Mouse (Mus musculus): ENCODE results near the gene Plekhg1.

Plekhg1 gene

DNA sequence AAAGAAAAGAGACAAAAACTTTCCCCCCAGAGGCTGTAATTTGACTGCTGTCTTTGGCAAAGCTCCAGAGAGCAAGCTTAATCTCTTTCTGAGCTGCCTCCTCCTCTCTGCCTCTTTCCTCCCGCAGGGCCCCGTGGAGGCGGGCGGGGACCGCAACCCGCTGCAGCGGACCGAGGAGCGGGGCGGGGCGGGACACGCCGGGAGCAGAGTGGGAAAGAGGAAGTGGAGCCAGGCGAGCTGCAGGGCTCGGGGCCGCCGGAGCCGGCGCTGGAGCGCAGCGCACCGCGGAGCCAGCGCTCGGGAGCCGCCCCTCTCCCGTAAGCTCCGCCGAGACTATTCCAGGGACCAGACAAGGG, at the start of gene Plekhg1:
Plekhg1 (plus strand) TSS at position 217 of the 356 bp plus-strand sequence.
- DNase-seq, result peak; percentile 87 to 93

GRCm38 (mm10) chr10:3692791-3693190, 47.4 kb upstream of the Plekhg1 start:
- DNase-seq, result no peak

- no peak for DNase-seq
Measured at GRCm38 (mm10) chr10:3693699-3694280, 46.4 kb upstream of the Plekhg1 start.

DNA sequence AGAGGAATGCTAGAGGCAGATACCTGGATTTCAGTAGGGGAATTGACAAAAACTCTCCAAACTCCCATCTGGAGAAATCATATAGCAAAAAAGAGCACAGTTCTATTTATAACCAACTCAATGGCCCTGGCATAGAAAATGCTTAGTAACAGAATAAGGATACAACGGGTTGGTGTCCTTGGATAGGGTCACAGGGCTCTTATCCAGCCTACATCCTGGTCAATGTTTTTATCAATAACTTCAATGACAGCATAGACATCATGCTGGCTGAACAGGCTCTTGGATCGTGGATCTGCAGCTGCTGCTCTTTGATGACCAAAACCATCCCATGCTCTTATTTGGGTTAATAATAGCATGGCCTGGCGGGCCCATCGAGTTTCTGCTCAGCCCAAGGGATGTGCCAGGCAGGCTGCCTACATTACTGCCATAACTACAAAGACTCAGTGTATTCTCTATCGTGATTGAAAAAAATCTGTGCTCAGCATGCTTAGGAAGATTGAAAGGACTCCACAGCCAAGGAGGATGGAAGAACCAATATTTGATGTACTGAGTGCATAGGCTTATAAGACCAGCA, 44.7 kb upstream of the Plekhg1 start:
- DNase-seq, result no peak

GRCm38 (mm10) chr10:3696727-3697348, 43.3 kb upstream of the Plekhg1 start:
- peak; percentile 17 to 34 for DNase-seq

GRCm38 (mm10) chr10:3697500-3697899, 42.7 kb upstream of the Plekhg1 start:
- DNase-seq, result no peak

GRCm38 (mm10) chr10:3700225-3701073, 39.7 kb upstream of the Plekhg1 start:
- DNase-seq, result no peak

GRCm38 (mm10) chr10:3701832-3702231, 38.3 kb upstream of the Plekhg1 start:
- DNase-seq, result no peak

DNA sequence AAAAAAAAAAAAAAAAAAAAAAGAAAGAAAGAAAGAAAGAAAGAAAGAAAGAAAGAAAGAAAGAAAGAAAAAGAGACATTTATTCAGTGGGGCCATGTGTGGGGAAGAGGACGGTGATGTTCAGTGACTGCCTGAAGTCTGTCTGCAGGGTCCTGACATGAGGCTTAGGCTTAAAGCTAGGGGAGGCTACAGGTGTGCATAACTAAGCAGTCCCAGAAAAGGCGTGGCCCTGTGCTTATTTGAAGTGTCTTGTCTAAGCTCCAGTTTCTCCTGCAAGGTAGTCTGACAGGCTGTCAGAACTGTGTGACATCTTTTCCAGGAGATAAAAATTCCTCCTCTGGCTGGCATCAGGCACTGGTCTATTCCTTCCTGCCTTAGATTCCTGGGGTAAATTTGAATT, 37.6 kb upstream of the Plekhg1 start:
- no peak for DNase-seq

GRCm38 (mm10) chr10:3706231-3706630, 33.9 kb upstream of the Plekhg1 start:
- no peak for DNase-seq

- no peak for DNase-seq
Measured at GRCm38 (mm10) chr10:3710081-3710480, 30.1 kb upstream of the Plekhg1 start.

GRCm38 (mm10) chr10:3715302-3715943, 24.7 kb upstream of the Plekhg1 start:
- DNase-seq, result no peak

DNA sequence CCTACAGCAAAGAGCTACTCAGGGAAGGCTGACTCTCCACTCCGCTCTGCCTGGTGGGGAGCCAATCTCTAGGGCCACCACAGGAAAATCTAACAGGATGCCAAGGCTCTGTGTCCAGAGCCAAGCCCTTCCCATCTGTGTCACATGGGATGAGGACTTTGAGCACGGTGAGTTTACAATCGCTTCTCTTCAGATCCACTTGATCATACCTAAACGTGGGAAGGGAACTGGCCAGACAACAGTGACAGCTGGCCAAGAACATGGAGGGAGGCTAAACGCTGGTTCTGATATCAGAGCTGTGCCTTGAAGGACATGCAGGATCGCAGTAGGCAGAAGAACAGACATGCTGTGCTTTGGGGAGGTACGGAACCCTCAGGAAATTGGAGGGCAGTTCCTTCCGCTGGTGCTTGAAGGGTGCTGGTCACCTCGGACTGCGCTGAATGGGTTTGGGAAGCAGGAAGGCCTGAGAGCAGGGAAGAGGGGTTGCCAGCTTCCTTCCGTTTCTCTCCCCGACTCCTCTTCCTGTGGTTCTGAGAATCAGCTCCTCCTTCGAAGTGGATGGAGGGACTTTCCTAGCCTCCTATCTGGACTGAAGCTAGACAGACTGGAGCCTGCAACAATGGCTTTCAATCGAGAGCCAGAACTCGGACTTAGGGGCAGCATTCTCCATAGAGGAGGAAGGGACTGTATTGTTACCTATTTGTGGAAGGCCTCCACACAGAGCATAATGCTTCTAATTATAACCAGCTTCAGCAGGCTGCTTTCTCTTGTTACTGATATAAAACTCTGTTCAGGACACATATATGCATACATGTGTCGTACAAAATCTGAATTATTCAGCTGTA, 21.9 kb upstream of the Plekhg1 start:
- peak; percentile 40 to 53 for DNase-seq

DNA sequence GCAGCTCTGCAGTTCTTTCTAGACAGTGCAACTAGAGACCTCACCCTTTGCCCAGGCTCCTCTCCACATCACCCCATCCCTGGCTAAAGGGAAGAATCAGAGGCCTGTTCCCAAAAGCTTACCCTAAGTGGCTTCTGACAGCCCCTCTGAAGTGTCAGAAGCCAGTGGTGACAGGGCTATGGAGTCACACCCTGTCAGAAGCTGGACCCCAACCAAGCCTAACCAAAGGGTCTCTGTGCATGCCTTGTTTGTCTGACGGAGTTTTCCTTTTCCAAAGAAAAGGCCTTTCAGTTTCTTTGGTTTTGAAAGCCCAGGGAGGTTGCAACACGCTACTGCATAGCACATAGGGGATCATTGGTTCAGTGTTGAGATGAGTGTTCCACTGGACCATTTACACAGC, 19.9 kb upstream of the Plekhg1 start:
- no peak for DNase-seq

DNA sequence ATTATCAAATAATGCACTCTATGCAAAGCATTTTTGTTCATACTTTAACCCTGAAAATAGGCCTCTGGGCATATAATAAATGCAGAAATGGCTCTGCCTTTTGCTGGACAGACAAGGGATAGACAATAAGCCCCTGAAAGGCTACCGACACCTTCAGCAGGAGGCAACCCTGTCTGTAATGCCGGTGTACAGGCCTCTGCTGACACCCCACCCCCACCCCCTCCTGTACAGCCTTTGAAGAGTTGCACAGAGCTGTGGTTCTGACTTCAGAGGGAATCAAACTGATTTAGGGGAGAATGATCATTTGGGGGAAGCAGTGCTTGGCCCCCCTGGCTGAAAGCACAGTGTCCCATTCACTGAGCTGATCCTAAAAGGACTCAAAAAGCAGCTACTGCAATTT, 17.8 kb upstream of the Plekhg1 start:
- no peak for DNase-seq

- no peak for DNase-seq
Measured at GRCm38 (mm10) chr10:3724665-3725064, 15.5 kb upstream of the Plekhg1 start.

GRCm38 (mm10) chr10:3729666-3730065, 10.5 kb upstream of the Plekhg1 start:
- peak in 1 of 2 experiments; percentile 21 for DNase-seq

DNA sequence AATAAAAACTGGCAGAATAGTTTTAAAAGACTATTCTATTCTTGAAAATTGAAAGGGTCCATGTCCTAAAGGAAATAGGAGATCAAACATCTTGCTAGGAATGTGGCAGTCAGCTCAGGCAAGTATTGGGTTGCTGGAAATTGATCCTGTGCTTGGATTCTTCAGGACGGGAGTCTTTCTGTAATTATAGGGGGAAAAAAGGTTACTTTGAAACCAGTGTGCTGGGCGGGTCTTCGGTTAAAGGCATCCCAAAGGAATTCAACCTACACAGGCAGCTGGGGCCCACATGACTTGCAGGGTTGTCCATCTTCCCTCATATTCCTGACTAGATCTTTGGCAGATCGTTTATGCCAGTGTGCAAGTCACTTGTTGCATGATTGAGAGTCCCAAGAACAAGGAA, 9.8 kb upstream of the Plekhg1 start:
- no peak for DNase-seq

- no peak for DNase-seq
Measured at GRCm38 (mm10) chr10:3737034-3737433, 3.1 kb upstream of the Plekhg1 start.

- peak; percentile 69 to 84 for DNase-seq
Measured at GRCm38 (mm10) chr10:3740504-3741388, 582 bp downstream of the Plekhg1 start.

- no peak for DNase-seq
Measured at GRCm38 (mm10) chr10:3741791-3742190, 1.6 kb downstream of the Plekhg1 start.
